Mouse (Mus musculus): ENCODE data around the gene Ubqln5.

The Ubqln5 gene

GRCm38 (mm10) chr7:104129726-104130125, at the start of gene Ubqln5:
Ubqln5 (minus strand) TSS chr7:104129826.
- in situ Hi-C loops (cut with MboI, MseI): no loop called here

GRCm38 (mm10) chr7:104179074-104179473, 49.4 kb upstream of the Ubqln5 start:
- in situ Hi-C loops (cut with MboI, MseI): loop anchor here in 1 of 2 experiments (10.0 kb wide), 1 partner anchor 1146 kb away; no protein-coding TSS in a partner anchor

GRCm38 (mm10) chr7:104178422-104179054, 48.9 kb upstream of the Ubqln5 start:
- in situ Hi-C loops (cut with MboI, MseI): loop anchor here in 1 of 2 experiments (10.0 kb wide), 1 partner anchor 1146 kb away; no protein-coding TSS in a partner anchor

GRCm38 (mm10) chr7:104175085-104175484, 45.5 kb upstream of the Ubqln5 start:
- in situ Hi-C loops (cut with MboI, MseI): loop anchor here in 1 of 2 experiments (10.0 kb wide), 1 partner anchor 1150 kb away; no protein-coding TSS in a partner anchor

GRCm38 (mm10) chr7:104169634-104170204, 40.1 kb upstream of the Ubqln5 start:
- in situ Hi-C loops (cut with MboI, MseI): loop anchor here in 1 of 2 experiments (10.0 kb wide), 1 partner anchor 1155 kb away; no protein-coding TSS in a partner anchor

GRCm38 (mm10) chr7:104167105-104167504, 37.5 kb upstream of the Ubqln5 start:
- in situ Hi-C loops (cut with MboI, MseI): no loop called here

- in situ Hi-C loops (cut with MboI, MseI): no loop called here
Observed at GRCm38 (mm10) chr7:104150456-104150855, 20.8 kb upstream of the Ubqln5 start, which contains the start of gene Ubqlnl. Ubqlnl (minus strand) TSS chr7:104150556.

GRCm38 (mm10) chr7:104143179-104143578, 13.6 kb upstream of the Ubqln5 start, which contains the start of gene Ubqln3:
Ubqln3 (minus strand) TSS chr7:104143279.
- in situ Hi-C loops (cut with MboI, MseI): no loop called here

- in situ Hi-C loops (cut with MboI, MseI): no loop called here
Observed at GRCm38 (mm10) chr7:104137305-104137704, 7.7 kb upstream of the Ubqln5 start, which contains the start of gene Olfr643. Olfr643 (minus strand) TSS chr7:104137405.

- in situ Hi-C loops (cut with MboI, MseI): no loop called here
Observed at GRCm38 (mm10) chr7:104104757-104104972, 25.0 kb downstream of the Ubqln5 start, which contains the start of gene Olfr646. Olfr646 (plus strand) TSS chr7:104104873.

GRCm38 (mm10) chr7:104103913-104104756, 25.5 kb downstream of the Ubqln5 start:
- in situ Hi-C loops (cut with MboI, MseI): no loop called here

- in situ Hi-C loops (cut with MboI, MseI): no loop called here
Observed at GRCm38 (mm10) chr7:104085365-104085764, 44.3 kb downstream of the Ubqln5 start, which contains the start of gene Olfr645. Olfr645 (minus strand) TSS chr7:104085465.

All from T-helper 17 cell (primary cell).